19 mouse cellular contexts compared by ENCODE assay signal in the genomic region with DNA sequence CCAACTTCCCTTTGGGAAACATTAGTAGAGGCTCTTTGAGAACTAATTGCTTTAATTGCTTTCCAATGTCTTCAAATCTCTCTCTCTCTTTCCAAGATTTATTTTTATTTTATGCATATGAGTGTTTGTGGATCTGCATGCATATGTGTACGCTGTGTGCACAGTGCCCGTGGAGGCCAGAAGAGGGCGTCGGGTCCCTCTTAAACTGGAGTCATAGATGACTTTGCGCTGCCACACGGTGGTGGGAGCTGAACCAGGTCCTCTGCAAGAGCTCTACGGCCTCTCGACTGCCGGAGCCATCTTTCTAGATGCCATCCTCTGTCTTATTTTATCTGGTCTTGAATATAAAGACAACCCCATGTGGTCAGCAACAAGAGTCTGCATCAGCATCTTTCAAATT. TPM values are rescaled to one million over a fixed set of nuclear protein-coding genes. Genes with fewer than 3 reads are reported as not detected.
DNase-seq lines count a peak whose midpoint lies in the region; ATAC-seq and TF ChIP-seq lines count a peak whose summit lies in the region.
"Had no signal": no experiment of that assay in that cellular context is flagged by ENCODE, and none has a peak within 500 bp of the region (broad histone marks: within the 10 kb centered on the region; RNA-seq: fewer than 3 reads in every experiment).

No protein-coding gene starts in this region.

- intact Hi-C loops in gastrocnemius, adult 2 months (cut with DNase I) = no loop called here
- intact Hi-C loops in gastrocnemius, postnatal 36 days (cut with DNase I) = no loop called here

- no peak for ATAC-seq in lung, postnatal 0 days
- ATAC-seq: forebrain, embryonic 16.5 days; midbrain, embryonic 13.5 days had no signal

- 87% methylated on average over 9 of the region's 9 CpGs for WGBS in lung, postnatal 0 days
- WGBS in lung, adult 2 months = 88% methylated on average over 9 of the region's 9 CpGs

- H3K4me2 ChIP-seq in lung, postnatal 0 days (replicated peaks; ENCODE audit: low read depth, low read length) = no peak overlapping the region
- H3K4me2 ChIP-seq: embryonic facial prominence, embryonic 13.5 days; midbrain, embryonic 13.5 days had no signal

- no peaks in the 10 kb centered on the region for H3K27me3 ChIP-seq in lung, postnatal 0 days (replicated peaks; ENCODE audit: insufficient read depth, low read length)
- H3K27me3 ChIP-seq: embryonic facial prominence, embryonic 13.5 days; midbrain, embryonic 13.5 days had no signal

- no peak; the same call in 1 of the 2 replicates for TF ChIP-seq CTCF in gastrocnemius, adult 2 months (IDR thresholded peaks at IDR 0.05)
- peak; percentile 47 for TF ChIP-seq CTCF in lung, postnatal 0 days (IDR thresholded peaks at IDR 0.05)
- TF ChIP-seq CTCF in lung, adult 2 months (IDR thresholded peaks at IDR 0.05; ENCODE audit: insufficient read depth, low read length) = no peak
- peak; percentile 30; the same call in 1 of the 2 replicates for TF ChIP-seq CTCF in bone marrow macrophage, adult 2 months (IDR thresholded peaks at IDR 0.05; ENCODE audit: low read depth, low read length)

- H3K36me3 ChIP-seq in lung, postnatal 0 days (ENCODE audit: insufficient read depth, low read length) = no peaks in the 10 kb centered on the region
- H3K36me3 ChIP-seq: embryonic facial prominence, embryonic 13.5 days; midbrain, embryonic 13.5 days had no signal

- H3K9ac ChIP-seq in lung, postnatal 0 days (replicated peaks; ENCODE audit: low read depth) = no peak overlapping the region
- H3K9ac ChIP-seq: embryonic facial prominence, embryonic 13.5 days; midbrain, embryonic 13.5 days had no signal

- DNase-seq in gastrocnemius, adult 2 months = peak; percentile 27
- DNase-seq in gastrocnemius, postnatal 36 days = no peak
- no peak for DNase-seq in lung, postnatal 0 days (ENCODE audit: low spot score)
- DNase-seq in lung, adult 2 months = no peak
- peak; percentile 8 to 25 for DNase-seq in thymus, postnatal 36 days
- DNase-seq in spleen, postnatal 36 days (ENCODE audit: low spot score in 2 of 2) = no peak
- DNase-seq in spleen, postnatal 14 days (ENCODE audit: low spot score in 2 of 2) = no peak
- DNase-seq: cerebellum, postnatal 25 days; heart, postnatal 14 days; right cerebral cortex, adult 18-20 months had no signal

- TF ChIP-seq POLR2A in lung, adult 2 months (IDR thresholded peaks at IDR 0.05; ENCODE audit: borderline replicate concordance, extremely low read depth, low read depth, low read length) = no peak
- no peak for TF ChIP-seq POLR2A in bone marrow macrophage, adult 2 months (IDR thresholded peaks at IDR 0.05; ENCODE audit: borderline replicate concordance, low read depth, low read length)

- no peak for TF ChIP-seq EP300 in lung, postnatal 0 days (IDR thresholded peaks at IDR 0.05)

- no peak overlapping the region for H3K4me3 ChIP-seq in gastrocnemius, adult 2 months
- no peak overlapping the region for H3K4me3 ChIP-seq in lung, postnatal 0 days (ENCODE audit: low read depth, low read length)
- no peak overlapping the region for H3K4me3 ChIP-seq in lung, adult 2 months (replicated peaks; ENCODE audit: extremely low read depth, low read depth, low read length)
- no peak overlapping the region for H3K4me3 ChIP-seq in bone marrow macrophage, adult 2 months (ENCODE audit: insufficient read depth, low read length)
- H3K4me3 ChIP-seq: embryonic facial prominence, embryonic 13.5 days; midbrain, embryonic 13.5 days had no signal

- H3K4me1 ChIP-seq in lung, postnatal 0 days (ENCODE audit: insufficient read depth, low read depth, low read length) = no peaks in the 10 kb centered on the region
- no peaks in the 10 kb centered on the region; the same call in 1 of the 2 replicates for H3K4me1 ChIP-seq in lung, adult 2 months (ENCODE audit: control insufficient read depth, insufficient read depth, low read length)
- peaks cover 19% of the 10 kb centered on the region for H3K4me1 ChIP-seq in bone marrow macrophage, adult 2 months (ENCODE audit: control insufficient read depth, insufficient read depth, low read length)

- no peaks in the 10 kb centered on the region for H3K9me3 ChIP-seq in lung, postnatal 0 days (ENCODE audit: low read length)
- H3K9me3 ChIP-seq: embryonic facial prominence, embryonic 13.5 days; midbrain, embryonic 13.5 days had no signal

- H3K27ac ChIP-seq in gastrocnemius, adult 2 months = no peak overlapping the region
- H3K27ac ChIP-seq in lung, postnatal 0 days (ENCODE audit: low read length) = no peak overlapping the region
- no peak overlapping the region for H3K27ac ChIP-seq in bone marrow macrophage, adult 2 months (ENCODE audit: insufficient read depth, low read depth, low read length)
- H3K27ac ChIP-seq: embryonic facial prominence, embryonic 13.5 days; midbrain, embryonic 13.5 days had no signal

RNA-seq across cellular contexts. Expression of gene 1600014C23Rik, which starts 41.8 kb away (rescaled TPM):
- total RNA-seq in gastrocnemius, adult 2 months (2021) = under 1 TPM in 1 of 2 experiments, not detected in 1; 0.50 TPM
- total RNA-seq in gastrocnemius, postnatal 36 days (2021) = not detected
- polyA plus RNA-seq in lung, postnatal 0 days (2015; fragmentation: Nextera tagmentation; extraction: Ambion mirVana) = not detected in 2 replicates
- polyA plus RNA-seq in lung, adult 2 months (2012; rRNA removed) = not detected in 2 replicates
- polyA plus RNA-seq in bone marrow macrophage, adult 2 months (2012; ENCODE audit: insufficient read depth, insufficient read length, missing spikeins) = not detected in 2 replicates
- total RNA-seq: layer of hippocampus, adult 18-20 months; left cerebral cortex, postnatal 36 days had no signal
- polyA plus RNA-seq: embryonic facial prominence, embryonic 13.5 days; intestine, embryonic 14.5 days; lung, embryonic 16.5 days; midbrain, embryonic 13.5 days; neural tube, embryonic 14.5 days had no signal

Comparison
In these comparisons a context has a peak if more than half of its experiments do, and no peak if none do; other contexts are left out.
1. DNase-seq: peak in gastrocnemius, adult 2 months (single experiment) and thymus, postnatal 36 days (2 of 2); none in gastrocnemius, postnatal 36 days (0 of 2), lung, postnatal 0 days (single experiment), lung, adult 2 months (single experiment), spleen, postnatal 36 days (0 of 2) and spleen, postnatal 14 days (0 of 2).
2. CTCF ChIP-seq: peak in lung, postnatal 0 days (single experiment) and bone marrow macrophage, adult 2 months (single experiment); none in gastrocnemius, adult 2 months (single experiment) and lung, adult 2 months (single experiment).